Mouse (Mus musculus) liver, postnatal 0 days (tissue): ENCODE data around the gene Igfbp3. TPM values are rescaled to one million over a fixed set of nuclear protein-coding genes. Genes with fewer than 3 reads are reported as not detected.

Experiments
- ATAC-seq: fragments of 200-750 bp; cut with Nextera tagmentation; 2 replicates; pipeline ENCODE4 v1.8.0; 2017; ENCODE audit warnings: mild to moderate bottlenecking, moderate library complexity
- DNase-seq: peaks from one replicate; pipeline ENCODE4 v3.0.0-alpha.2; 2016
- H3K27ac ChIP-seq: fragments of 300-500 bp; sonication (generic); 2 replicates; pipeline ENCODE4 v1.5.1; 2014; ENCODE audit warnings: antibody characterized with exemption, moderate library complexity, mild to moderate bottlenecking, low read depth
- H3K27me3 ChIP-seq: fragments of 300-500 bp; sonication (generic); 2 replicates; pipeline ENCODE4 v1.6.1; 2014; ENCODE audit warnings: low read length, control low read depth, mixed read lengths; ENCODE audit not compliant: insufficient read depth
- H3K36me3 ChIP-seq: fragments of 300-500 bp; sonication (generic); replicated peaks from 2 replicates; pipeline ENCODE4 v1.6.1; 2014; ENCODE audit warnings: mild to moderate bottlenecking, control low read depth, low read length, moderate library complexity, mixed read lengths; ENCODE audit not compliant: insufficient read depth
- H3K4me1 ChIP-seq: fragments of 300-500 bp; sonication (generic); 2 replicates; pipeline ENCODE4 v1.6.1; 2014; ENCODE audit warnings: antibody characterized with exemption, mild to moderate bottlenecking, control low read depth; ENCODE audit not compliant: insufficient read depth
- H3K4me2 ChIP-seq: fragments of 300-500 bp; sonication (generic); 2 replicates; pipeline ENCODE4 v1.6.1; 2014; ENCODE audit warnings: low read depth, mild to moderate bottlenecking, low read length, moderate library complexity, mixed read lengths
- H3K4me3 ChIP-seq: fragments of 300-500 bp; sonication (generic); 2 replicates; pipeline ENCODE4 v1.5.1; 2014; ENCODE audit warnings: low read depth, low read length
- H3K9ac ChIP-seq: fragments of 300-500 bp; sonication (generic); replicated peaks from 2 replicates; pipeline ENCODE4 v1.6.1; 2014; ENCODE audit warnings: mild to moderate bottlenecking, moderate library complexity
- H3K9me3 ChIP-seq: fragments of 300-500 bp; sonication (generic); 2 replicates; pipeline ENCODE4 v1.6.1; 2016; ENCODE audit warnings: mild to moderate bottlenecking, control low read depth, low read length, mixed read lengths
- CTCF ChIP-seq: sonication (generic); IDR thresholded peaks from 2 replicates; pipeline ENCODE4 v1.5.1; 2016; ENCODE audit warnings: antibody characterized with exemption, low read depth
- EP300 ChIP-seq: IDR thresholded peaks from 2 replicates; pipeline ENCODE4 v1.6.1; 2016; ENCODE audit warnings: antibody characterized with exemption, low read depth, mild to moderate bottlenecking
- WGBS: fragments of 180-500 bp; shearing (Covaris S2); extraction: QIAGEN DNeasy Blood & Tissue Kit; methylation state at CpG from one replicate; pipeline ENCODE4 v1.1.7; 2014; ENCODE audit not compliant: insufficient replicate concordance; 5-methylcytosine and 5-hydroxymethylcytosine counted together
- polyA plus RNA-seq: library from polyadenylated mRNA; unstranded; fragments of >200 nt; fragmentation: Nextera tagmentation; extraction: Ambion mirVana; gene quantifications from 2 replicates; pipeline ENCODE4 v1.2.1, GENCODE M21; 2015

The Igfbp3 gene
- polyA plus RNA-seq, 1 experiment from 2014 or later, result 27.4 TPM

GRCm38 (mm10) chr11:7237712-7238111, 24.0 kb upstream of the Igfbp3 start:
- 39% methylated on average over 6 of the region's 6 CpGs for WGBS
- H3K27ac ChIP-seq, result no peak overlapping the region
- no peak overlapping the region for H3K9ac ChIP-seq
- ATAC-seq (peak; percentile 76), DNase-seq (no peak)
- H3K27me3 ChIP-seq, result no peaks in the 10 kb centered on the region
- no peak overlapping the region for H3K4me3 ChIP-seq
- H3K4me1 ChIP-seq, result no peaks in the 10 kb centered on the region
- no peaks in the 10 kb centered on the region for H3K36me3 ChIP-seq
- no peak overlapping the region for H3K4me2 ChIP-seq
- no peaks in the 10 kb centered on the region for H3K9me3 ChIP-seq
- TF ChIP-seq CTCF, result no peak
- TF ChIP-seq EP300, result no peak

- Histone ChIP-seq H3K9ac (no peak overlapping the region), H3K4me2 (no peak overlapping the region), H3K4me3 (no peak overlapping the region), H3K36me3 (no peaks in the 10 kb centered on the region), H3K4me1 (no peaks in the 10 kb centered on the region), H3K9me3 (no peaks in the 10 kb centered on the region), H3K27me3 (no peaks in the 10 kb centered on the region), H3K27ac (no peak overlapping the region)
- TF ChIP-seq EP300 (no peak), CTCF (no peak)
- no peak for DNase-seq
- WGBS, result 66% methylated on average over 2 of the region's 2 CpGs
- ATAC-seq, result no peak
These were observed 23.0 kb upstream of the Igfbp3 start for GRCm38 (mm10) chr11:7236751-7237150.

- peak; percentile 64 for ATAC-seq
- no peak overlapping the region for H3K27ac ChIP-seq
- DNase-seq, result no peak
- no peak overlapping the region for H3K9ac ChIP-seq
- no peak for TF ChIP-seq CTCF
- no peaks in the 10 kb centered on the region for H3K4me1 ChIP-seq
- no peaks in the 10 kb centered on the region for H3K27me3 ChIP-seq
- H3K4me3 ChIP-seq, result no peak overlapping the region
- WGBS, result 53% methylated on average over 3 of the region's 3 CpGs
- H3K4me2 ChIP-seq, result no peak overlapping the region
- no peaks in the 10 kb centered on the region for H3K36me3 ChIP-seq
- no peaks in the 10 kb centered on the region for H3K9me3 ChIP-seq
These were observed 21.4 kb upstream of the Igfbp3 start for GRCm38 (mm10) chr11:7234981-7235609.

GRCm38 (mm10) chr11:7234436-7234835, 20.7 kb upstream of the Igfbp3 start:
- Histone ChIP-seq H3K9me3 (no peaks in the 10 kb centered on the region), H3K4me1 (no peaks in the 10 kb centered on the region), H3K27me3 (no peaks in the 10 kb centered on the region), H3K36me3 (no peaks in the 10 kb centered on the region), H3K27ac (no peak overlapping the region), H3K9ac (no peak overlapping the region), H3K4me3 (no peak overlapping the region), H3K4me2 (no peak overlapping the region)
- WGBS, result 33% methylated on average over 1 of the region's 1 CpGs
- no peak for TF ChIP-seq EP300
- no peak for TF ChIP-seq CTCF
- ATAC-seq (no peak), DNase-seq (no peak)

GRCm38 (mm10) chr11:7233333-7233732, 19.6 kb upstream of the Igfbp3 start:
- H3K4me1 ChIP-seq, result no peaks in the 10 kb centered on the region
- ATAC-seq (no peak), DNase-seq (no peak)
- WGBS, result 67% methylated on average over 2 of the region's 2 CpGs
- no peak overlapping the region for H3K4me2 ChIP-seq
- H3K27ac ChIP-seq, result no peak overlapping the region
- H3K4me3 ChIP-seq, result no peak overlapping the region
- TF ChIP-seq EP300 (no peak), CTCF (no peak)
- no peaks in the 10 kb centered on the region for H3K36me3 ChIP-seq
- no peaks in the 10 kb centered on the region for H3K9me3 ChIP-seq
- H3K27me3 ChIP-seq, result no peaks in the 10 kb centered on the region
- no peak overlapping the region for H3K9ac ChIP-seq

GRCm38 (mm10) chr11:7231958-7232357, 18.2 kb upstream of the Igfbp3 start:
- no peak overlapping the region for H3K9ac ChIP-seq
- WGBS, result 65% methylated on average over 4 of the region's 4 CpGs
- H3K9me3 ChIP-seq, result no peaks in the 10 kb centered on the region
- H3K4me2 ChIP-seq, result no peak overlapping the region
- H3K4me3 ChIP-seq, result no peak overlapping the region
- no peak overlapping the region for H3K27ac ChIP-seq
- no peaks in the 10 kb centered on the region for H3K27me3 ChIP-seq
- ATAC-seq, result no peak
- H3K36me3 ChIP-seq, result no peaks in the 10 kb centered on the region
- DNase-seq, result no peak
- no peak for TF ChIP-seq EP300
- TF ChIP-seq CTCF, result no peak
- no peaks in the 10 kb centered on the region for H3K4me1 ChIP-seq

- DNase-seq (no peak), ATAC-seq (no peak)
- no peak overlapping the region for H3K4me2 ChIP-seq
- no peaks in the 10 kb centered on the region for H3K9me3 ChIP-seq
- no peak overlapping the region for H3K4me3 ChIP-seq
- H3K27ac ChIP-seq, result no peak overlapping the region
- no peak overlapping the region for H3K9ac ChIP-seq
- H3K27me3 ChIP-seq, result no peaks in the 10 kb centered on the region
- no peaks in the 10 kb centered on the region for H3K36me3 ChIP-seq
- no peak for TF ChIP-seq CTCF
- H3K4me1 ChIP-seq, result no peaks in the 10 kb centered on the region
- WGBS, result 66% methylated on average over 4 of the region's 4 CpGs
These were observed 16.3 kb upstream of the Igfbp3 start for GRCm38 (mm10) chr11:7230000-7230399.
